Mouse (Mus musculus) CH12.LX (cell line): Measurements from ENCODE around the gene Zfp30. TPM values are rescaled to one million over a fixed set of nuclear protein-coding genes. Genes with fewer than 3 reads are reported as not detected.

Experiments used
- DNase-seq: peaks from one replicate; pipeline ENCODE4 v3.0.0-alpha.2; 2013; ENCODE audit errors: extremely low read depth
- H3K27ac ChIP-seq: 2 replicates; pipeline ENCODE4 v1.5.1; 2012; ENCODE audit warnings: low read depth, mild to moderate bottlenecking, control low read depth, moderate library complexity; ENCODE audit not compliant: insufficient read depth
- H3K27me3 ChIP-seq: replicated peaks from 2 replicates; pipeline ENCODE3; 2012; ENCODE audit warnings: inconsistent platforms
- H3K36me3 ChIP-seq, 2 experiments: replicated peaks in 1 of 2; 2 replicates each; pipeline versions ENCODE3 to v1.6.1; 2012; ENCODE audit warnings: inconsistent platforms in 1 of 2, low read length in 1 of 2, mild to moderate bottlenecking in 1 of 2, mixed read lengths in 1 of 2, moderate library complexity in 1 of 2; ENCODE audit not compliant: control insufficient read depth in 1 of 2, insufficient read depth in 1 of 2
- H3K4me1 ChIP-seq, 2 experiments: 2 replicates each; pipeline ENCODE4 v1.6.1; 2012; ENCODE audit warnings: inconsistent platforms in 1 of 2, moderate library complexity in 1 of 2; ENCODE audit not compliant: insufficient read depth in 2 of 2, control insufficient read depth in 1 of 2
- H3K4me2 ChIP-seq: 2 replicates; pipeline ENCODE4 v1.6.1; 2012; ENCODE audit warnings: low read depth, mild to moderate bottlenecking, control low read depth; ENCODE audit not compliant: poor library complexity, insufficient read depth, severe bottlenecking
- H3K4me3 ChIP-seq, 3 experiments: fragments of 150-350 bp in 1 of 3; sonication (generic) in 1 of 3; replicated peaks in 1 of 3; 2 replicates each; pipeline versions ENCODE3 to v1.5.1; 2011 to 2012; ENCODE audit warnings: low read depth in 2 of 3, low read length in 2 of 3, mild to moderate bottlenecking in 2 of 3, moderate library complexity in 2 of 3, control low read depth in 1 of 3, improper control_type of control experiment in 1 of 3, inconsistent platforms in 1 of 3, mixed read lengths in 1 of 3; ENCODE audit not compliant: poor library complexity in 1 of 3
- H3K79me2 ChIP-seq: replicated peaks from 2 replicates; pipeline ENCODE4 v1.6.1; 2012; ENCODE audit warnings: mild to moderate bottlenecking, moderate library complexity; ENCODE audit not compliant: control insufficient read depth, poor library complexity, insufficient read depth, severe bottlenecking; ENCODE audit errors: extremely low read depth
- H3K9ac ChIP-seq: 2 replicates; pipeline ENCODE4 v1.6.1; 2012; ENCODE audit warnings: low read depth, mild to moderate bottlenecking, control low read depth, moderate library complexity; ENCODE audit not compliant: insufficient read depth
- H3K9me3 ChIP-seq: replicated peaks from 2 replicates; pipeline ENCODE3; 2012; ENCODE audit warnings: low read length, inconsistent platforms, mixed read lengths
- BHLHE40 ChIP-seq: IDR thresholded peaks from 2 replicates; pipeline ENCODE4 v1.6.1; 2011; ENCODE audit warnings: mild to moderate bottlenecking, low read depth, low read length, improper control_type of control experiment
- ELF1 ChIP-seq: IDR thresholded peaks from 2 replicates; pipeline ENCODE4 v1.6.1; 2014; ENCODE audit warnings: low read depth, mild to moderate bottlenecking, inconsistent platforms, low read length, improper control_type of control experiment
- ETS1 ChIP-seq: conservative IDR thresholded peaks from 2 replicates; pipeline ENCODE4 v1.6.1; 2012; ENCODE audit warnings: low read depth, mild to moderate bottlenecking, inconsistent platforms, low read length, improper control_type of control experiment, moderate library complexity
- GABPA ChIP-seq: IDR thresholded peaks from 2 replicates; pipeline ENCODE4 v1.6.1; 2012; ENCODE audit warnings: low read depth, low read length, improper control_type of control experiment, inconsistent platforms; ENCODE audit not compliant: insufficient replicate concordance
- JUN ChIP-seq: IDR thresholded peaks from 2 replicates; pipeline ENCODE4 v1.6.1; 2011; ENCODE audit warnings: low read depth, mild to moderate bottlenecking, low read length, improper control_type of control experiment, moderate library complexity; ENCODE audit not compliant: insufficient read depth
- MAFK ChIP-seq: IDR thresholded peaks from 2 replicates; pipeline ENCODE4 v1.6.1; 2011; ENCODE audit warnings: low read length, improper control_type of control experiment; ENCODE audit not compliant: insufficient replicate concordance
- MYC ChIP-seq: IDR thresholded peaks from 2 replicates; pipeline ENCODE4 v1.6.1; 2011; ENCODE audit warnings: low read depth, mild to moderate bottlenecking, improper control_type of control experiment, low read length
- SIN3A ChIP-seq: IDR thresholded peaks from 2 replicates; pipeline ENCODE4 v1.6.1; 2012; ENCODE audit warnings: low read length, improper control_type of control experiment, inconsistent platforms
- SMC3 ChIP-seq: IDR thresholded peaks from 2 replicates; pipeline ENCODE4 v1.6.1; 2011; ENCODE audit warnings: low read depth, low read length, improper control_type of control experiment
- UBTF ChIP-seq: IDR thresholded peaks from 2 replicates; pipeline ENCODE4 v1.6.1; 2012; ENCODE audit warnings: low read depth, mild to moderate bottlenecking, inconsistent platforms, low read length, improper control_type of control experiment, moderate library complexity
- ZKSCAN1 ChIP-seq: IDR thresholded peaks from 2 replicates; pipeline ENCODE4 v1.6.1; 2012; ENCODE audit warnings: low read depth, inconsistent platforms, low read length, improper control_type of control experiment, borderline replicate concordance
- dilution Hi-C: fragments of 300-500 bp; cut with MboI; formaldehyde crosslinking; loops from 2 replicates; pipeline ENCODE4 v1.14.3; 2020; ENCODE audit warnings: low sequenced_read_pairs; ENCODE audit not compliant: extremely low pct_unique_long_range_greater_than_20kb, extremely low pct_ligation_motif_present
- in situ Hi-C: fragments of 300-500 bp; cut with MboI; formaldehyde crosslinking; loops from 3 replicates; pipeline ENCODE4 v1.14.3; 2019; ENCODE audit warnings: low sequenced_read_pairs, low pct_ligation_motif_present, low pct_unique_long_range_greater_than_20kb, mixed read lengths
- polyA plus RNA-seq: library from polyadenylated mRNA; unstranded; fragments of >175 nt; gene quantifications from 2 replicates; pipeline ENCODE4 v1.2.1, GENCODE M21; 2012; ENCODE audit warnings: low read depth; ENCODE audit not compliant: insufficient read length
- total RNA-seq, 2 experiments: library from RNA; depleted of rRNA; stranded (reverse); fragments of 300-350 nt in 1 of 2; fragments of >200 nt in 1 of 2; gene quantifications; 2 replicates each; pipeline ENCODE4 v1.2.3; 2012 to 2014

The Zfp30 gene
- total and polyA plus RNA-seq, 3 experiments, result 0.54 to 0.76 (median 0.76) TPM

DNA sequence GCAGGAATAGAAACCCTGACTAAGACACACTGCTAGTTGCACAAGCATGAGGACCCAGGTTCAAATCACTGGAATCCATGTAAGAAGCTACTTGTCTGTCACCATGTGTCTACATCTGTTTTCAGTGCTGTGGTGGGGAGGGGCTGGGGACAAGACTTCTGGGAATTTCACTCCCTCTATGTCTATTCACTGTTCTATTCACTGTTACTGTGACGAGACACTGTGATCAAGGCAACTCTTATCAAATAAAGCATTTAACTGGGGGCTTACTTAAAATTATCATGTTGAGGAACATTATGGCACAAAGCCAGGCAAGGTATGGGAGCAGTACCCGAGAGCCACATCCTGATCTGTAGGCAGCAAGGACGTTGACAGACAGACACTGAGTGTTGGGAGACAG, 55.5 kb downstream of the Zfp30 start:
- H3K9ac ChIP-seq, result no peak overlapping the region
- H3K27me3 ChIP-seq, result no peaks in the 10 kb centered on the region
- H3K4me3 ChIP-seq, result no peak overlapping the region
- no peaks in the 10 kb centered on the region for H3K79me2 ChIP-seq
- dilution Hi-C loops, result no loop called here
- no peak overlapping the region for H3K4me2 ChIP-seq
- H3K36me3 ChIP-seq, result peaks cover 5 to 33% of the 10 kb centered on the region in 2 experiments
- H3K27ac ChIP-seq, result no peak overlapping the region
- no peaks in the 10 kb centered on the region for H3K4me1 ChIP-seq
- in situ Hi-C loops, result no loop called here
- TF ChIP-seq SMC3, result no peak
- TF ChIP-seq GABPA, result no peak
- TF ChIP-seq JUN, result no peak
- TF ChIP-seq BHLHE40, result no peak
- no peak for TF ChIP-seq ETS1
- TF ChIP-seq ZKSCAN1, result no peak
- peaks cover 3% of the 10 kb centered on the region for H3K9me3 ChIP-seq
- no peak for DNase-seq

DNA sequence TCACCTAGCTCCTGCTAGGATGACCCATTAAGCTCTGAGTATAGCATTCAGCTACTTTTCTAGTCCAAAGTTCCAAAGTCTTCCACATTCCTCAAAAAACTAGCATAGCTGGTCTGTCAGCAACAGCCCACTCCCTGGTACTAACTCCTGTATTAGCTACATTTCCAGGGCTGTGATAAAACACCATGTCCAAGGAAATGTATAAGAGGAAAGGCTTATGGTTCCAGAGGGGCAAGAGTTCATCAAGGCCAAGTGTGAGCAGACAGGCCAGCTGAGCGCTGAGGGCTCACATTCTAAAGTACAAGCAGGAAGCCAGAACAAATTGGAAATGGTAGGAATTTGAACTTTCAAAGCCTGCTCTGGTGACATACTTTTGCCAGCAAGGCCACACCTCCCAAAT, 58.3 kb downstream of the Zfp30 start:
- Histone ChIP-seq H3K27me3 (no peaks in the 10 kb centered on the region), H3K9ac (no peak overlapping the region), H3K4me3 (no peak overlapping the region), H3K4me2 (no peak overlapping the region), H3K27ac (no peak overlapping the region), H3K79me2 (no peaks in the 10 kb centered on the region), H3K9me3 (no peaks in the 10 kb centered on the region), H3K4me1 (no peaks in the 10 kb centered on the region), H3K36me3 (peaks cover 31 to 51% of the 10 kb centered on the region in 2 experiments)
- TF ChIP-seq ELF1, result no peak
- no peak for TF ChIP-seq SIN3A
- TF ChIP-seq ETS1, result no peak
- TF ChIP-seq UBTF, result no peak
- TF ChIP-seq MYC, result no peak
- TF ChIP-seq BHLHE40, result no peak
- TF ChIP-seq MAFK, result no peak
- DNase-seq, result no peak
- in situ Hi-C loops (no loop called here), dilution Hi-C loops (no loop called here)

Other genes starting within 250 kb of the Zfp30 start
- gene Catsperg2, start 57.0 kb upstream of the Zfp30 start, total RNA-seq (2012; rRNA removed), result 0.04 TPM in 1 of 2 replicates, not detected in the other
- gene Catsperg2, start 57.0 kb upstream of the Zfp30 start, total RNA-seq (2014; rRNA removed), result not detected in 2 replicates
- not detected in 2 replicates for gene Catsperg2, start 57.0 kb upstream of the Zfp30 start, polyA plus RNA-seq
- 9.6 and 10.4 TPM in 2 replicates for gene Zfp84, start 15.4 kb upstream of the Zfp30 start, total RNA-seq (2012; rRNA removed)
- gene Zfp84, start 15.4 kb upstream of the Zfp30 start, total RNA-seq (2014; rRNA removed), result 8.5 and 9.2 TPM in 2 replicates
- 7.7 and 7.9 TPM in 2 replicates for gene Zfp84, start 15.4 kb upstream of the Zfp30 start, polyA plus RNA-seq
- 7.6 and 7.8 TPM in 2 replicates for gene Zfp790, start 32.1 kb downstream of the Zfp30 start, total RNA-seq (2012; rRNA removed)
- gene Zfp790, start 32.1 kb downstream of the Zfp30 start, total RNA-seq (2014; rRNA removed), result 4.1 and 5.8 TPM in 2 replicates
- gene Zfp790, start 32.1 kb downstream of the Zfp30 start, polyA plus RNA-seq, result 4.4 and 4.6 TPM in 2 replicates
- gene Zfp940, start 69.7 kb downstream of the Zfp30 start, total RNA-seq (2012; rRNA removed), result 10.9 and 12.6 TPM in 2 replicates
- 16.5 and 19.7 TPM in 2 replicates for gene Zfp940, start 69.7 kb downstream of the Zfp30 start, total RNA-seq (2014; rRNA removed)
- 13.3 and 16.3 TPM in 2 replicates for gene Zfp940, start 69.7 kb downstream of the Zfp30 start, polyA plus RNA-seq
- gene Zfp420, start 76.0 kb downstream of the Zfp30 start, total RNA-seq (2012; rRNA removed), result 2.9 and 3.3 TPM in 2 replicates
- gene Zfp420, start 76.0 kb downstream of the Zfp30 start, total RNA-seq (2014; rRNA removed), result 4.6 and 4.8 TPM in 2 replicates
- gene Zfp420, start 76.0 kb downstream of the Zfp30 start, polyA plus RNA-seq, result 2.5 and 2.9 TPM in 2 replicates
- gene Zfp27, start 122.6 kb downstream of the Zfp30 start, total RNA-seq (2012; rRNA removed), result 8.4 and 9.1 TPM in 2 replicates
- 9.0 and 9.1 TPM in 2 replicates for gene Zfp27, start 122.6 kb downstream of the Zfp30 start, total RNA-seq (2014; rRNA removed)
- gene Zfp27, start 122.6 kb downstream of the Zfp30 start, polyA plus RNA-seq, result 8.6 and 9.7 TPM in 2 replicates
- gene Zfp383, start 124.2 kb downstream of the Zfp30 start, total RNA-seq (2012; rRNA removed), result 3.4 and 3.5 TPM in 2 replicates
- 3.4 and 3.9 TPM in 2 replicates for gene Zfp383, start 124.2 kb downstream of the Zfp30 start, total RNA-seq (2014; rRNA removed)
- 2.7 and 3.1 TPM in 2 replicates for gene Zfp383, start 124.2 kb downstream of the Zfp30 start, polyA plus RNA-seq
- gene Zfp74, start 170.1 kb downstream of the Zfp30 start, total RNA-seq (2012; rRNA removed), result 4.3 and 4.7 TPM in 2 replicates
- 3.8 and 4.1 TPM in 2 replicates for gene Zfp74, start 170.1 kb downstream of the Zfp30 start, total RNA-seq (2014; rRNA removed)
- gene Zfp74, start 170.1 kb downstream of the Zfp30 start, polyA plus RNA-seq, result 6.7 and 6.9 TPM in 2 replicates
- 10.6 and 12.9 TPM in 2 replicates for gene Zfp568, start 200.0 kb downstream of the Zfp30 start, total RNA-seq (2012; rRNA removed)
- gene Zfp568, start 200.0 kb downstream of the Zfp30 start, total RNA-seq (2014; rRNA removed), result 12.6 and 15.1 TPM in 2 replicates
- 10.8 and 11.5 TPM in 2 replicates for gene Zfp568, start 200.0 kb downstream of the Zfp30 start, polyA plus RNA-seq